Mouse (Mus musculus): ENCODE results near the gene Nfe2l1.
"Not testable (repeated sequence)": the region's sequence is repeated elsewhere in the genome, so short reads cannot be mapped to it uniquely, and the experiment has no call there.

Nfe2l1 gene

DNA sequence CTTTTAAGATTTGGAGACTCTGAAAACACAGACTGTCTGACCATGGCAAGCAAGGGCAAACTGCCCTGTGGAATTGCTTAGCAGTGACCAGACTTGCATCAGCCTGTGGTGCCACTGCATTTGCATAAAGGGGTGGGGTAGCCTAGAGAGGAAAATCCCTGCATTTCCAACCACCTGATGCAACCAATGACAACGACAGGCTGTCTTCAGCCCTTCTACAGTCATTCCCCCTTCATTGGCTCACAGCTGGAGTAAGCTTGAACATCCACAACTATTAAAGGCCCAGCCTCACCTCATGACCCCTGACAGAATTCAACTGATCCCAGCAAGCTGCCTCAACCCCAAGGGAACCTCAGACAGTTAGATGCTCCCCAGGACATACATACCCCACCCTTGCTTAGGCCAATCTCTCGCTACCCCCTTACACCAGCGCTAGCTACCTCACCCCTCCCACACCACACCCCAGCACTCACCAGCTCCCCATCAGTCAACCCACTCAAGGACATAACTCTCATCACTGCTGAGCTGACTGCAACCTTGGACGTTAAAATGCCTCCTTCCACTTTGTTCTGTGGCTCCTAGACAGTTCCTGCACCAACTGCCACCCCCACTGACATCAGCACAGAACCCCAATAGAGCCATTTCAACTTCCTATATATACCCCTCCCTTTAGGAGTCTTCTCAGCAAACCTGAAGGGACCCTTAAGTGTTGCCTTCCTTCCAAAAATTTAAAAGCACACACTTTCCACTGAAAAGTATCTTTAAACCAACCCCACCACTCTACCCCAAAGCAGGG is 6.9 kb downstream of the Nfe2l1 start:
- ATAC-seq (ENCODE audit: insufficient number of reproducible peaks, low FRiP score, low TSS enrichment): no peak

DNA sequence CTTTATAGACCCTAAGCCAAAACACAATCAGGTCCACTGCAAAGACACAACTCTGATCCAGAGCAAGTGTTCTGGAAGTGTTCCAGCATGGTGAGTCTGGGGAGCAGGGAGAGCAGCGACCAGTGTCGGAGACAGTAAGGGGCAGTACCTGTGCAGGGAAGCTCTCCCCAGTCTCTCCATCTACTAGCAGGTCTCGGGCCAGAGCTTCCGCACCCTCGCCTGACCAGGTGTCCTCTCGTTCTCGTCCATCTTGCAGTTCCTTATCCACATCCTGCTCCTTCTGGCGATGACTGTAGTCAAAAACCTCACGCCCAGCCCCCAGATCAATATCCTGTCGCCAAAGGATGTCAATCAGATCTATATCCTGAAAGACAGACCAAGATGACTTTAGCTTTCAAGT is 7.8 kb downstream of the Nfe2l1 start:
- no peak for ATAC-seq (ENCODE audit: insufficient number of reproducible peaks, low FRiP score, low TSS enrichment)

DNA sequence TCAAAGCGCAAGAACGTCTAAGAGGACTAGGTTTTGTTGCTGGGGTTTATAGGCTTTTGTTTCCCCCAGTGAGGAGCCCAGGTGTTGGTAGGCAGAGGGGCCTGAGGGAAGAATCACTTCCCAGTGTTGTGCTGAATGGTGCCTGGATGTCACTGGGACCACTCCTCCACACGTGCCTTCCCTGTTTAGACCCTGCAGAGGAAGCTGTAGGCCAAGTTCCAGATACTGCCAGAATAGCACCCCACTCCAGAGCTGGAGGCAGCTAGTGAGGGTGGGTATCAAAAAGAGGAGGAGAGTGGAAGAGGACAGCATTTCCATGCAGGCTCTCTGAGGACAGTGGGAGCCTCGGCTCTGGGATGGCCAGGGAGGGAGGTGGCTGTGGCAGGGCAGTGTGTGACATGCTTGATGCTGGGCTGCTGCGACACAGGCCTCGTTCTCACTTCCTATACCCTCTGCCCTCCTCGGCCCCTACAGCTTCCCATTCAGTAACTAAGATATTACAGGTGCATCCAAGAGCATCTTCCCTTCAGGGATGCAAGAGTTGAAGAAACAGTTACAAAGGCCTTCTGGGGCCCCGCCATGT is 11.5 kb downstream of the Nfe2l1 start:
- ATAC-seq (ENCODE audit: insufficient number of reproducible peaks, low FRiP score, low TSS enrichment): no peak

DNA sequence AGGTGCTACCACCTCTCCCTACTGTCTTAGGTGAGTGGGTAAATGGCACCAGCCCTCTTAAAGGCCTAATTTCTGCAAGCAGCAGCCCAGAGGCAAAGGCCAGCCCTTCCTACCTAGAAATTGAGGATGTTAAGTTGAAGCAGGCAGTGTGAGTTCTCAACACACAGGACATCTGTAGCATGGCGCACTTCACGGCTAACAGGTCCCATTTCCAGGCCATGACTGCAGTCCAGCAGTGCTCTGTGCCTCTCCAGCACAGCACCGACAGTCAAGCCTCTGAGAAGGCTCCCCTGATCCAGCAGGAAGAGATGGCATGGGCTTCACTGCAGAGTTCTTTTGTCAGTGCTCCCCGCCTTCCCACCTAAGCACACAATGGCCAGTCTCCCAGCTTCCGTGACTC is 12.8 kb downstream of the Nfe2l1 start:
- no peak for ATAC-seq (ENCODE audit: insufficient number of reproducible peaks, low FRiP score, low TSS enrichment)

- no peak for ATAC-seq (ENCODE audit: insufficient number of reproducible peaks, low FRiP score, low TSS enrichment)
These were observed 13.3 kb downstream of the Nfe2l1 start for GRCm38 (mm10) chr11:96816494-96816893.

DNA sequence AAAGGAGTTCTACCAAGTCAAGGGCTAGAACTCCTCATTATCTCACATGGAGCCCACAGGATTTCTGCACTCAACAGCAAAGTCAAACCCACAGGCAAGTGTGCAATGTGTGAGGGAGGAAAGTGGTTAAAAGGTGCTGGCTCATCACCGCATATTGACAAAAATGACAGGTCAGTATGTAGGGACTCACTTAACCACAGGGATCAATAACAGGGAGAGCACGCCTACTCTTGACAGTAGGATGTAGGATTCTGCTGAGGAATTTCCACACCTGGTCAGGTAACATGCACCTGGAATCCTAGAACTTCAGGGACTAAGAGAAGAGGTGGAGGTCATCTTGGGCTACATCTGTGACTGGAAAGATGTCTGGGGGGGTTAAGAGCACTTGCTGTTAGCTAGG is 13.9 kb downstream of the Nfe2l1 start:
- no peak for ATAC-seq (ENCODE audit: insufficient number of reproducible peaks, low FRiP score, low TSS enrichment)

DNA sequence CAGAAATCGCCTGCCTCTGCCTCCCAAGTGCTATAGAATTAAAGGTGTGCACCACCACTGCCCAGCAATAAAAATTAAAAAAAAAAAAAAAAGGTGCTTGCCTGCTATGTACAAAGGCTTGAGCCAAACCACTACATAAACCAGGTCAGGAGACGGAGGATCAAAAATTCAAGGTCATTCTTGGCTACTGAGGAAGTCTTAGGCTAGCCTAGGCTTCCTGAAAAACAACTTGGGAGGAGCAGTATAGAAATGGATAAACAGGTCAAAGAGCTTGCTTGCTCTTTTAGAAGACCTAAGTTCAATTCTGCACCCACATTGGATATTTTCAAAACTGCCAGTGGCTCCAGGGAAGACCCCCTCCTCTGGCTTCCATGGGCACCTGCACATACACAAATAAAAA is 15.3 kb downstream of the Nfe2l1 start:
- ATAC-seq (ENCODE audit: insufficient number of reproducible peaks, low FRiP score, low TSS enrichment): no peak

GRCm38 (mm10) chr11:96813920-96814319 is 15.8 kb downstream of the Nfe2l1 start:
- no peak for ATAC-seq (ENCODE audit: insufficient number of reproducible peaks, low FRiP score, low TSS enrichment)

DNA sequence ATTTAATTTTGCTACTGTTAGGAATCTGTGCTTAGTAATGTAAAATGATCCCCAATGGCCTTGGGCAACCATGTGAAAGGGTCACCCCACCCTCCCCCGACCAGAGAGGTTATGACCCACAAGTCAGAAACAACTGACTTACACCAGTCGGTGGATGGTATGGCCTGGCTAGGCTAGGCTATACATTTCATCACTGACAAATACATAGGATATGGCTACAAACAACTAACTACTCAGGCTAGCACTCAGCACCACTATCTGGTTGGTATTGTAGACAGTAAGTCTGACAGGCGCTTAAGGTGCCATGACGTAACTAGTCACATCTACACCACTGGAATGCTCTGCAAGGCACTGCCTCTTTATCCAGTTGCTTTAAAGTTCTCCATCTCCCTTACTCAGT is 16.3 kb downstream of the Nfe2l1 start:
- no peak for ATAC-seq (ENCODE audit: insufficient number of reproducible peaks, low FRiP score, low TSS enrichment)

GRCm38 (mm10) chr11:96811188-96811587 is 18.6 kb downstream of the Nfe2l1 start:
- ATAC-seq (ENCODE audit: insufficient number of reproducible peaks, low FRiP score, low TSS enrichment): not testable (repeated sequence)

- no peak for ATAC-seq (ENCODE audit: insufficient number of reproducible peaks, low FRiP score, low TSS enrichment)
These were observed 20.1 kb downstream of the Nfe2l1 start for GRCm38 (mm10) chr11:96809562-96810235.

DNA sequence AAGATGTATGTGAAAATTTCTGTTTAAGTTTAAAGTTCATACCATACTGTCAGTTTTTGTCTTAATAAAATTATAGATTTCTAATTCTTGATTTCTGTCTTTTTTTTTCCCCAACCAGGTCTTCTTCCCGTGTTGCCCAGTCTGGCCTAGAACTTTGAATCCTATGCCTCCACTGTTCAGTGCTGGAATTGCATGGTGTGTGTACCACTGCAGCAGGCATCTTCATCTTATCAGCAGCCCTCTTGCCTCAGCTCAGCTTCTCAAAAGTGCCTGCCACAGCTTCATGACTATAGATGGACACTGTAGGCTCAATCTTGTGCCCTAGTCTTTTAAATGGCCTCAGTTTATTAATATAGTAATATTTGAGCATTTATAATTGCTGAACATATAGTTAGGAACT is 21.7 kb downstream of the Nfe2l1 start:
- ATAC-seq (ENCODE audit: insufficient number of reproducible peaks, low FRiP score, low TSS enrichment): no peak

GRCm38 (mm10) chr11:96805606-96806005 is 24.2 kb downstream of the Nfe2l1 start:
- no peak for ATAC-seq (ENCODE audit: insufficient number of reproducible peaks, low FRiP score, low TSS enrichment)

GRCm38 (mm10) chr11:96799511-96799910 is 30.3 kb downstream of the Nfe2l1 start:
- no peak for ATAC-seq (ENCODE audit: insufficient number of reproducible peaks, low FRiP score, low TSS enrichment)

GRCm38 (mm10) chr11:96796586-96796985 is 33.2 kb downstream of the Nfe2l1 start:
- no peak for ATAC-seq (ENCODE audit: insufficient number of reproducible peaks, low FRiP score, low TSS enrichment)

DNA sequence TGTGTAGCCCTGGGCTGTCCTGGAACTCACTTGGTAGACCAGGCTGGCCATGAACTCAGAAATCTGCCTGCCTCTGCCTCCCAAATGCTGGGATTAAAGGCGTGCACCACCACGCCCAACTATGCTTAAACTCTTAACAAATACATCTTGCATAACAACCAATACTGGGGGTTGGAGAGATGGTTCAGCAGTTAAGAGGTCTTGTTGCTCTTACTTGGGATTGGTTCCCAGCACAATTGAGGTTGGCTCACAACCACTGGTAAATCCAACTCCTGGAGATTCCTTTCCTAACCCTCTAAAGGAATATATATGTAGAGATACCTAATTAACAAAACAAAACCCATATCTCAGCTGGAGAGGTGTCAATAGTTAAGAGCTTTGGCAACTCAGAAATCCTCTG is 33.7 kb downstream of the Nfe2l1 start:
- no peak for ATAC-seq (ENCODE audit: insufficient number of reproducible peaks, low FRiP score, low TSS enrichment)

DNA sequence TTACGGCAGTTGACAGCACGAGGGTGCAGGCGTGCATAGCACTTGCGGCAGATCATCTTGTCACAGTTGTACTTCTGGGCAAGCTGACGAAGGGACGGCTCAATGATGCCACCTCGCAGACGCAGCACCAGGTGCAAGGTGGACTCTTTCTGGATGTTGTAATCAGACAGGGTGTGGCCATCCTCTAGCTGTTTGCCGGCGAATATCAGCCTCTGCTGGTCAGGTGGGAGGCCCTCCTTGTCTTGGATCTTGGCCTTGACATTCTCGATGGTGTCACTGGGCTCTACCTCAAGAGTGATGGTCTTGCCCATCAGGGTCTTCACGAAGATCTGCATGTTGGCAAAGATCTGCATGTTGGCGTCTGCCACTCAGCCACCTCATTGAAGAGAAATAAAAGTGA is 34.3 kb downstream of the Nfe2l1 start:
- no peak for ATAC-seq (ENCODE audit: insufficient number of reproducible peaks, low FRiP score, low TSS enrichment)

- ATAC-seq (ENCODE audit: insufficient number of reproducible peaks, low FRiP score, low TSS enrichment): no peak
These were observed 39.1 kb downstream of the Nfe2l1 start for GRCm38 (mm10) chr11:96790681-96791080.

GRCm38 (mm10) chr11:96789990-96790389 is 39.8 kb downstream of the Nfe2l1 start:
- ATAC-seq (ENCODE audit: insufficient number of reproducible peaks, low FRiP score, low TSS enrichment): no peak

- peak; percentile 88 for ATAC-seq (ENCODE audit: insufficient number of reproducible peaks, low FRiP score, low TSS enrichment)
These were observed 40.6 kb downstream of the Nfe2l1 start, which contains the start of gene Cbx1 for GRCm38 (mm10) chr11:96788871-96789795. Gene Cbx1 (plus strand): TSS chr11:96789127.

Data from cerebellum, adult (tissue).